Comparison of ENCODE assay signal across 10 mouse cellular contexts in the genomic region with DNA sequence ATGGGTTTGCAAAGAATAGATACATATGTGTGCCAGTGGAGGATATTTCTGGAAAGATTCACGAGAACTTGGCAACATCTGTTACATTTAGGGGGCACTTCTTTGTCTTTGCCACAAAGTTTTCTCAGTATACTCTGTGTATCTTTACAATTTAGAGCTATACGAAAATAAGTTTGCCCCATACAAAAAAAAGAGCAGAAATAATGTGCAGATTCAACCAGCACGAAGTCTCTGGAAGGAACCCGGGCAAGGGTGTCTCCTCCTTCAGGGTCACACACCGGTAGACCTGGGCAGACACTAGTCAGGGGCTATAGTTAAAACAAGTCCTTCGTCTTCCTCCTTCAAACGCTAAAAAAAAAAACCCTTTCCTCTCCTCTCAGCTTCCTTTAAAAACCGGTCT. TPM values are rescaled to one million over a fixed set of nuclear protein-coding genes. Genes with fewer than 3 reads are reported as not detected.
DNase-seq lines count a peak whose midpoint lies in the region; ATAC-seq and TF ChIP-seq lines count a peak whose summit lies in the region.
"Had no signal": no experiment of that assay in that cellular context is flagged by ENCODE, and none has a peak within 500 bp of the region (broad histone marks: within the 10 kb centered on the region; RNA-seq: fewer than 3 reads in every experiment).

No protein-coding gene starts in this region.

- H3K4me3 ChIP-seq in heart, embryonic 10.5 days = peak overlapping the region; percentile 87
- peak overlapping the region; percentile 86; the same call in 1 of the 2 replicates for H3K4me3 ChIP-seq in E14TG2a.4 (replicated peaks; ENCODE audit: low read length)
- H3K4me3 ChIP-seq in hindbrain, embryonic 11.5 days (ENCODE audit: low read depth, low read length) = peak overlapping the region; percentile 72
- peak overlapping the region; percentile 66; the same call in 1 of the 2 replicates for H3K4me3 ChIP-seq in liver, embryonic 15.5 days (replicated peaks)

- no peak overlapping the region for H3K4me2 ChIP-seq in hindbrain, embryonic 11.5 days (replicated peaks; ENCODE audit: low read depth, low read length)
- H3K4me2 ChIP-seq in liver, embryonic 15.5 days = peak overlapping the region; percentile 94; the same call in 1 of the 2 replicates

- no peak for TF ChIP-seq CTCF in E14TG2a.4 (conservative IDR thresholded peaks at IDR 0.05; ENCODE audit: low read length)

- peaks cover 20% of the 10 kb centered on the region for H3K4me1 ChIP-seq in heart, embryonic 10.5 days
- H3K4me1 ChIP-seq in E14TG2a.4 (replicated peaks; ENCODE audit: low read depth, low read length) = peaks cover 21% of the 10 kb centered on the region
- no peaks in the 10 kb centered on the region for H3K4me1 ChIP-seq in hindbrain, embryonic 11.5 days (replicated peaks; ENCODE audit: control insufficient read depth, insufficient read depth, low read length)
- peaks cover 27% of the 10 kb centered on the region for H3K4me1 ChIP-seq in liver, embryonic 15.5 days (replicated peaks)

- no peak for ATAC-seq in hindbrain, embryonic 11.5 days (ENCODE audit: low FRiP score)
- no peak for ATAC-seq in liver, embryonic 15.5 days (ENCODE audit: insufficient read depth)

- no peaks in the 10 kb centered on the region for H3K9me3 ChIP-seq in heart, embryonic 10.5 days
- H3K9me3 ChIP-seq in E14TG2a.4 (ENCODE audit: low read length) = no peaks in the 10 kb centered on the region
- no peaks in the 10 kb centered on the region for H3K9me3 ChIP-seq in hindbrain, embryonic 11.5 days (ENCODE audit: control insufficient read depth, low read length)
- no peaks in the 10 kb centered on the region for H3K9me3 ChIP-seq in liver, embryonic 15.5 days (replicated peaks)

- H3K9ac ChIP-seq in hindbrain, embryonic 11.5 days (ENCODE audit: low read depth, low read length) = no peak overlapping the region
- H3K9ac ChIP-seq in liver, embryonic 15.5 days = no peak overlapping the region

- WGBS in heart, embryonic 10.5 days = 44% methylated on average over 8 of the region's 8 CpGs
- 48% methylated on average over 8 of the region's 8 CpGs for WGBS in hindbrain, embryonic 11.5 days
- WGBS in liver, embryonic 15.5 days (ENCODE audit: insufficient replicate concordance) = 36% methylated on average over 8 of the region's 8 CpGs

- H3K36me3 ChIP-seq in heart, embryonic 10.5 days = no peaks in the 10 kb centered on the region
- H3K36me3 ChIP-seq in E14TG2a.4 (ENCODE audit: insufficient read depth, low read length) = no peaks in the 10 kb centered on the region
- no peaks in the 10 kb centered on the region for H3K36me3 ChIP-seq in hindbrain, embryonic 11.5 days (ENCODE audit: control insufficient read depth, insufficient read depth, low read length)
- H3K36me3 ChIP-seq in liver, embryonic 15.5 days (replicated peaks) = no peaks in the 10 kb centered on the region

- H3K27me3 ChIP-seq in heart, embryonic 10.5 days (ENCODE audit: insufficient read depth, poor library complexity, severe bottlenecking) = no peaks in the 10 kb centered on the region
- H3K27me3 ChIP-seq in E14TG2a.4 (ENCODE audit: insufficient read depth, low read length) = peaks cover 37% of the 10 kb centered on the region
- H3K27me3 ChIP-seq in hindbrain, embryonic 11.5 days (ENCODE audit: control insufficient read depth, insufficient read depth, low read length) = peaks cover 7% of the 10 kb centered on the region
- peaks cover 53% of the 10 kb centered on the region for H3K27me3 ChIP-seq in liver, embryonic 15.5 days
- H3K27me3 ChIP-seq: Patski had no signal

- no peak for DNase-seq in heart, embryonic 10.5 days (ENCODE audit: low spot score)
- no peak for DNase-seq in heart, adult 9 months (ENCODE audit: low spot score in 2 of 2)
- no peak for DNase-seq in hindbrain, embryonic 11.5 days (ENCODE audit: low spot score)
- DNase-seq in gastrocnemius, postnatal 14 days = no peak
- no peak for DNase-seq in frontal cortex, postnatal 25 days (ENCODE audit: low spot score in 2 of 2)
- DNase-seq in urinary bladder, postnatal 25 days (ENCODE audit: low spot score) = no peak
- DNase-seq: kidney, adult 2 months had no signal

- intact Hi-C loops in gastrocnemius, postnatal 14 days (cut with DNase I; ENCODE audit: low total_unique reads) = no loop called here

- H3K27ac ChIP-seq in heart, embryonic 10.5 days = no peak overlapping the region
- no peak overlapping the region for H3K27ac ChIP-seq in hindbrain, embryonic 11.5 days (ENCODE audit: low read depth, low read length)
- H3K27ac ChIP-seq in liver, embryonic 15.5 days (replicated peaks) = no peak overlapping the region

RNA-seq across cellular contexts. Expression of gene Cdc14b, which starts 1.7 kb away (rescaled TPM):
- polyA plus RNA-seq in heart, embryonic 10.5 days (2016; fragmentation: Nextera tagmentation; extraction: Ambion mirVana) = 23.7 and 26.8 TPM in 2 replicates
- polyA plus RNA-seq in hindbrain, embryonic 11.5 days (2014; fragmentation: Nextera tagmentation; extraction: Ambion mirVana) = 14.9 and 16.0 TPM in 2 replicates
- 8.6 and 8.8 TPM in 2 replicates for polyA plus RNA-seq in liver, embryonic 15.5 days (2015; fragmentation: Nextera tagmentation; extraction: Ambion mirVana)
- total RNA-seq in gastrocnemius, postnatal 14 days (2021) = 1 to 10 TPM; 4.0 to 4.4 TPM

RNA-seq across cellular contexts. Expression of gene Aaed1, which starts 39.2 kb away (rescaled TPM):
- polyA plus RNA-seq in heart, embryonic 10.5 days (2016; fragmentation: Nextera tagmentation; extraction: Ambion mirVana) = 58.6 and 60.3 TPM in 2 replicates
- polyA plus RNA-seq in hindbrain, embryonic 11.5 days (2014; fragmentation: Nextera tagmentation; extraction: Ambion mirVana) = 16.9 and 21.6 TPM in 2 replicates
- polyA plus RNA-seq in liver, embryonic 15.5 days (2015; fragmentation: Nextera tagmentation; extraction: Ambion mirVana) = 19.6 and 20.2 TPM in 2 replicates
- 10 to 100 TPM; 27.8 to 31.9 TPM for total RNA-seq in gastrocnemius, postnatal 14 days (2021)
